Mouse (Mus musculus): Measurements from ENCODE around the gene Fkbp5. TPM values are rescaled to one million over a fixed set of nuclear protein-coding genes. Genes with fewer than 3 reads are reported as not detected.
"Not testable (repeated sequence)": the region's sequence is repeated elsewhere in the genome, so short reads cannot be mapped to it uniquely, and the experiment has no call there.

Gene Fkbp5
- 32.0 and 32.8 TPM in 2 replicates for polyA plus RNA-seq (2016; fragmentation: Nextera tagmentation; extraction: Ambion mirVana)

GRCm38 (mm10) chr17:28517441-28517955 is at the start of gene Fkbp5:
Fkbp5 (minus strand) TSS chr17:28517527.
- Histone ChIP-seq H3K4me1 (peaks cover 63% of the 10 kb centered on the region), H3K36me3 (replicated peaks) (no peaks in the 10 kb centered on the region), H3K4me3 (peak within 1 kb of the TSS; percentile 66), H3K9me3 (no peaks in the 10 kb centered on the region), H3K27ac (replicated peaks) (peak within 1 kb of the TSS; percentile 83), H3K27me3 (replicated peaks; ENCODE audit: low read depth, poor library complexity, severe bottlenecking) (peaks cover 91% of the 10 kb centered on the region)
- WGBS, result 4% methylated on average over 16 of the region's 16 CpGs
- DNase-seq (ENCODE audit: low spot score), result peak; percentile 67

- H3K27ac ChIP-seq (replicated peaks), result no peak overlapping the region
- no peak for DNase-seq (ENCODE audit: low spot score)
- no peaks in the 10 kb centered on the region for H3K36me3 ChIP-seq (replicated peaks)
- no peaks in the 10 kb centered on the region for H3K27me3 ChIP-seq (replicated peaks; ENCODE audit: low read depth, poor library complexity, severe bottlenecking)
- H3K4me1 ChIP-seq, result peaks cover 22% of the 10 kb centered on the region
- H3K4me3 ChIP-seq, result no peak overlapping the region
- H3K9me3 ChIP-seq, result no peaks in the 10 kb centered on the region
Observed at GRCm38 (mm10) chr17:28565181-28565580, 47.9 kb upstream of the Fkbp5 start.

- peaks cover 44% of the 10 kb centered on the region for H3K4me1 ChIP-seq
- H3K27me3 ChIP-seq (replicated peaks; ENCODE audit: low read depth, poor library complexity, severe bottlenecking), result no peaks in the 10 kb centered on the region
- H3K4me3 ChIP-seq, result no peak overlapping the region
- H3K27ac ChIP-seq (replicated peaks), result peak overlapping the region; percentile 44; the same call in 1 of the 2 replicates
- no peaks in the 10 kb centered on the region for H3K9me3 ChIP-seq
- 63% methylated on average over 7 of the region's 7 CpGs for WGBS
- DNase-seq (ENCODE audit: low spot score), result no peak
- no peaks in the 10 kb centered on the region for H3K36me3 ChIP-seq (replicated peaks)
Observed at GRCm38 (mm10) chr17:28561613-28562012, 44.3 kb upstream of the Fkbp5 start.

- 91% methylated on average over 4 of the region's 4 CpGs for WGBS
- no peaks in the 10 kb centered on the region for H3K9me3 ChIP-seq
- peaks cover 53% of the 10 kb centered on the region for H3K4me1 ChIP-seq
- H3K4me3 ChIP-seq, result no peak within 1 kb of the TSS
- H3K36me3 ChIP-seq (replicated peaks), result no peaks in the 10 kb centered on the region
- DNase-seq (ENCODE audit: low spot score), result no peak
- no peaks in the 10 kb centered on the region for H3K27me3 ChIP-seq (replicated peaks; ENCODE audit: low read depth, poor library complexity, severe bottlenecking)
- peak within 1 kb of the TSS; percentile 24; the same call in 1 of the 2 replicates for H3K27ac ChIP-seq (replicated peaks)
Observed at GRCm38 (mm10) chr17:28560598-28560997, 43.3 kb upstream of the Fkbp5 start, which contains the start of gene Clps. Clps (minus strand) TSS chr17:28560766.

GRCm38 (mm10) chr17:28557772-28558171 is 40.4 kb upstream of the Fkbp5 start:
- no peaks in the 10 kb centered on the region for H3K36me3 ChIP-seq (replicated peaks)
- 72% methylated on average over 6 of the region's 6 CpGs for WGBS
- H3K4me1 ChIP-seq, result peaks cover 71% of the 10 kb centered on the region
- no peaks in the 10 kb centered on the region for H3K9me3 ChIP-seq
- H3K27ac ChIP-seq (replicated peaks), result peak overlapping the region; percentile 82
- H3K27me3 ChIP-seq (replicated peaks; ENCODE audit: low read depth, poor library complexity, severe bottlenecking), result no peaks in the 10 kb centered on the region
- H3K4me3 ChIP-seq, result no peak overlapping the region
- DNase-seq (ENCODE audit: low spot score), result no peak

- no peaks in the 10 kb centered on the region for H3K9me3 ChIP-seq
- DNase-seq (ENCODE audit: low spot score), result peak; percentile 74
- H3K27me3 ChIP-seq (replicated peaks; ENCODE audit: low read depth, poor library complexity, severe bottlenecking), result no peaks in the 10 kb centered on the region
- H3K4me3 ChIP-seq, result no peak overlapping the region
- peak overlapping the region; percentile 82 for H3K27ac ChIP-seq (replicated peaks)
- peaks cover 71% of the 10 kb centered on the region for H3K4me1 ChIP-seq
- 50% methylated on average over 6 of the region's 6 CpGs for WGBS
- no peaks in the 10 kb centered on the region for H3K36me3 ChIP-seq (replicated peaks)
Observed at GRCm38 (mm10) chr17:28556635-28557396, 39.5 kb upstream of the Fkbp5 start.

- DNase-seq (ENCODE audit: low spot score); H3K4me3 ChIP-seq; H3K36me3 ChIP-seq (replicated peaks); H3K27me3 ChIP-seq (replicated peaks; ENCODE audit: low read depth, poor library complexity, severe bottlenecking); H3K9me3 ChIP-seq: not testable (repeated sequence)
- peaks cover 57% of the 10 kb centered on the region for H3K4me1 ChIP-seq
- 91% methylated on average over 4 of the region's 4 CpGs for WGBS
- H3K27ac ChIP-seq (replicated peaks), result peak overlapping the region; percentile 66
Observed at GRCm38 (mm10) chr17:28554021-28554420, 36.7 kb upstream of the Fkbp5 start.

GRCm38 (mm10) chr17:28553040-28553793 is 35.9 kb upstream of the Fkbp5 start:
- peak overlapping the region; percentile 77 for H3K27ac ChIP-seq (replicated peaks)
- WGBS, result 4% methylated on average over 14 of the region's 14 CpGs
- H3K27me3 ChIP-seq (replicated peaks; ENCODE audit: low read depth, poor library complexity, severe bottlenecking), result 0 out of 2 replicates have a peak, but pooled peaks cover 3% of the 10 kb centered on the region
- H3K9me3 ChIP-seq, result no peaks in the 10 kb centered on the region
- DNase-seq (ENCODE audit: low spot score), result peak; percentile 88
- peak overlapping the region; percentile 20; the same call in 1 of the 2 replicates for H3K4me3 ChIP-seq
- H3K36me3 ChIP-seq (replicated peaks), result no peaks in the 10 kb centered on the region
- H3K4me1 ChIP-seq, result peaks cover 58% of the 10 kb centered on the region

GRCm38 (mm10) chr17:28549111-28549510 is 31.8 kb upstream of the Fkbp5 start, which contains the start of gene Clpsl2:
Clpsl2 (plus strand) TSS chr17:28549411.
- no peaks in the 10 kb centered on the region for H3K9me3 ChIP-seq
- H3K27me3 ChIP-seq (replicated peaks; ENCODE audit: low read depth, poor library complexity, severe bottlenecking), result 0 out of 2 replicates have a peak, but pooled peaks cover 3% of the 10 kb centered on the region
- H3K4me3 ChIP-seq, result no peak within 1 kb of the TSS
- DNase-seq (ENCODE audit: low spot score), result no peak
- peak within 1 kb of the TSS; percentile 0; the same call in 1 of the 2 replicates for H3K27ac ChIP-seq (replicated peaks)
- H3K4me1 ChIP-seq, result peaks cover 38% of the 10 kb centered on the region
- no peaks in the 10 kb centered on the region for H3K36me3 ChIP-seq (replicated peaks)
- 76% methylated on average over 14 of the region's 14 CpGs for WGBS

- DNase-seq (ENCODE audit: low spot score), result no peak
- H3K4me3 ChIP-seq, result no peak overlapping the region
- H3K4me1 ChIP-seq, result peaks cover 32% of the 10 kb centered on the region
- H3K36me3 ChIP-seq (replicated peaks), result no peaks in the 10 kb centered on the region
- 0 out of 2 replicates have a peak, but pooled peaks cover 3% of the 10 kb centered on the region for H3K27me3 ChIP-seq (replicated peaks; ENCODE audit: low read depth, poor library complexity, severe bottlenecking)
- no peak overlapping the region; the same call in 1 of the 2 replicates for H3K27ac ChIP-seq (replicated peaks)
- 67% methylated on average over 11 of the region's 11 CpGs for WGBS
- H3K9me3 ChIP-seq, result no peaks in the 10 kb centered on the region
Observed at GRCm38 (mm10) chr17:28548550-28548949, 31.2 kb upstream of the Fkbp5 start.

GRCm38 (mm10) chr17:28546925-28547324 is 29.6 kb upstream of the Fkbp5 start:
- Histone ChIP-seq H3K27me3 (replicated peaks; ENCODE audit: low read depth, poor library complexity, severe bottlenecking) (0 out of 2 replicates have a peak, but pooled peaks cover 3% of the 10 kb centered on the region), H3K4me3 (no peak overlapping the region), H3K27ac (replicated peaks) (no peak overlapping the region), H3K36me3 (replicated peaks) (no peaks in the 10 kb centered on the region), H3K4me1 (peaks cover 19% of the 10 kb centered on the region), H3K9me3 (peaks cover 2% of the 10 kb centered on the region; the same call in 1 of the 2 replicates)
- no peak for DNase-seq (ENCODE audit: low spot score)
- 94% methylated on average over 1 of the region's 1 CpGs for WGBS

- Histone ChIP-seq H3K9me3 (peaks cover 24% of the 10 kb centered on the region; the same call in 1 of the 2 replicates), H3K36me3 (replicated peaks) (no peaks in the 10 kb centered on the region), H3K27me3 (replicated peaks; ENCODE audit: low read depth, poor library complexity, severe bottlenecking) (0 out of 2 replicates have a peak, but pooled peaks cover 3% of the 10 kb centered on the region), H3K4me1 (no peaks in the 10 kb centered on the region), H3K27ac (replicated peaks) (no peak overlapping the region), H3K4me3 (no peak overlapping the region)
- DNase-seq (ENCODE audit: low spot score), result no peak
- 46% methylated on average over 12 of the region's 12 CpGs for WGBS
Observed at GRCm38 (mm10) chr17:28537881-28538280, 20.6 kb upstream of the Fkbp5 start.
